Mouse (Mus musculus): Measurements from ENCODE around the gene Sorl1. TPM values are rescaled to one million over a fixed set of nuclear protein-coding genes. Genes with fewer than 3 reads are reported as not detected.

The Sorl1 gene
- 3.6 and 5.0 TPM in 2 replicates for polyA plus RNA-seq (2015; fragmentation: Nextera tagmentation; extraction: Ambion mirVana)

GRCm38 (mm10) chr9:42123713-42124576 lies at the start of gene Sorl1:
Sorl1 (minus strand) TSS chr9:42124297.
- H3K9me3 ChIP-seq = no peaks in the 10 kb centered on the region
- H3K4me3 ChIP-seq = peak within 1 kb of the TSS; percentile 75
- no peak within 1 kb of the TSS for H3K27ac ChIP-seq
- H3K4me2 ChIP-seq = peak within 1 kb of the TSS; percentile 98
- WGBS = under 1% methylated on average over 76 of the region's 94 CpGs
- peaks cover 23% of the 10 kb centered on the region for H3K4me1 ChIP-seq
- H3K9ac ChIP-seq = peak within 1 kb of the TSS; percentile 72
- H3K36me3 ChIP-seq = no peaks in the 10 kb centered on the region
- peak; percentile 67 for ATAC-seq (ENCODE audit: insufficient number of reproducible peaks, low FRiP score, low TSS enrichment, low read depth)
- H3K27me3 ChIP-seq = peaks cover 18% of the 10 kb centered on the region

- Histone ChIP-seq H3K4me2 (no peak overlapping the region), H3K4me1 (no peaks in the 10 kb centered on the region), H3K9ac (no peak overlapping the region), H3K27ac (no peak overlapping the region), H3K36me3 (no peaks in the 10 kb centered on the region), H3K4me3 (no peak overlapping the region), H3K27me3 (no peaks in the 10 kb centered on the region), H3K9me3 (no peaks in the 10 kb centered on the region)
- no peak for ATAC-seq (ENCODE audit: insufficient number of reproducible peaks, low FRiP score, low TSS enrichment, low read depth)
- 77% methylated on average over 3 of the region's 3 CpGs for WGBS
Observed at GRCm38 (mm10) chr9:42173781-42174180, 49.7 kb upstream of the Sorl1 start.

- 84% methylated on average over 8 of the region's 8 CpGs for WGBS
- H3K27ac ChIP-seq = no peak overlapping the region
- no peaks in the 10 kb centered on the region for H3K9me3 ChIP-seq
- no peak overlapping the region for H3K4me3 ChIP-seq
- H3K36me3 ChIP-seq = no peaks in the 10 kb centered on the region
- no peak overlapping the region for H3K4me2 ChIP-seq
- no peaks in the 10 kb centered on the region for H3K27me3 ChIP-seq
- no peaks in the 10 kb centered on the region for H3K4me1 ChIP-seq
- no peak for ATAC-seq (ENCODE audit: insufficient number of reproducible peaks, low FRiP score, low TSS enrichment, low read depth)
- no peak overlapping the region for H3K9ac ChIP-seq
Observed at GRCm38 (mm10) chr9:42169491-42169890, 45.4 kb upstream of the Sorl1 start.

GRCm38 (mm10) chr9:42169025-42169424 lies 44.9 kb upstream of the Sorl1 start:
- no peak for ATAC-seq (ENCODE audit: insufficient number of reproducible peaks, low FRiP score, low TSS enrichment, low read depth)
- WGBS = 89% methylated on average over 7 of the region's 7 CpGs
- H3K9ac ChIP-seq = no peak overlapping the region
- no peaks in the 10 kb centered on the region for H3K36me3 ChIP-seq
- no peak overlapping the region for H3K4me2 ChIP-seq
- no peak overlapping the region for H3K27ac ChIP-seq
- H3K4me3 ChIP-seq = no peak overlapping the region
- H3K9me3 ChIP-seq = no peaks in the 10 kb centered on the region
- H3K4me1 ChIP-seq = no peaks in the 10 kb centered on the region
- H3K27me3 ChIP-seq = no peaks in the 10 kb centered on the region

- Histone ChIP-seq H3K4me2 (no peak overlapping the region), H3K36me3 (no peaks in the 10 kb centered on the region), H3K4me3 (no peak overlapping the region), H3K9me3 (no peaks in the 10 kb centered on the region), H3K27ac (no peak overlapping the region), H3K27me3 (no peaks in the 10 kb centered on the region), H3K9ac (no peak overlapping the region), H3K4me1 (no peaks in the 10 kb centered on the region)
- 77% methylated on average over 2 of the region's 2 CpGs for WGBS
- ATAC-seq (ENCODE audit: insufficient number of reproducible peaks, low FRiP score, low TSS enrichment, low read depth) = no peak
Observed at GRCm38 (mm10) chr9:42164930-42165329, 40.8 kb upstream of the Sorl1 start.

GRCm38 (mm10) chr9:42163011-42163410 lies 38.9 kb upstream of the Sorl1 start:
- Histone ChIP-seq H3K4me3 (no peak overlapping the region), H3K4me2 (no peak overlapping the region)
- 89% methylated on average over 4 of the region's 4 CpGs for WGBS

GRCm38 (mm10) chr9:42159376-42159775 lies 35.3 kb upstream of the Sorl1 start:
- Histone ChIP-seq H3K27me3 (no peaks in the 10 kb centered on the region), H3K36me3 (no peaks in the 10 kb centered on the region), H3K9ac (no peak overlapping the region), H3K4me3 (no peak overlapping the region), H3K4me1 (no peaks in the 10 kb centered on the region), H3K9me3 (no peaks in the 10 kb centered on the region), H3K27ac (no peak overlapping the region), H3K4me2 (no peak overlapping the region)
- no peak for ATAC-seq (ENCODE audit: insufficient number of reproducible peaks, low FRiP score, low TSS enrichment, low read depth)
- 57% methylated on average over 5 of the region's 5 CpGs for WGBS

More at GRCm38 (mm10) chr9:42163011-42163410, 38.9 kb upstream of the Sorl1 start:
- Histone ChIP-seq H3K27ac (no peak overlapping the region), H3K36me3 (no peaks in the 10 kb centered on the region), H3K9me3 (no peaks in the 10 kb centered on the region), H3K4me1 (no peaks in the 10 kb centered on the region), H3K27me3 (no peaks in the 10 kb centered on the region), H3K9ac (no peak overlapping the region)
- ATAC-seq (ENCODE audit: insufficient number of reproducible peaks, low FRiP score, low TSS enrichment, low read depth) = no peak

- Histone ChIP-seq H3K4me2 (no peak overlapping the region), H3K4me3 (no peak overlapping the region), H3K9ac (no peak overlapping the region), H3K36me3 (no peaks in the 10 kb centered on the region), H3K27me3 (no peaks in the 10 kb centered on the region), H3K9me3 (no peaks in the 10 kb centered on the region), H3K4me1 (no peaks in the 10 kb centered on the region), H3K27ac (no peak overlapping the region)
- ATAC-seq (ENCODE audit: insufficient number of reproducible peaks, low FRiP score, low TSS enrichment, low read depth) = no peak
- 53% methylated on average over 5 of the region's 5 CpGs for WGBS
Observed at GRCm38 (mm10) chr9:42158652-42159051, 34.6 kb upstream of the Sorl1 start.

- Histone ChIP-seq H3K27ac (no peak overlapping the region), H3K9me3 (no peaks in the 10 kb centered on the region), H3K9ac (no peak overlapping the region), H3K36me3 (no peaks in the 10 kb centered on the region), H3K4me2 (no peak overlapping the region), H3K4me3 (no peak overlapping the region), H3K4me1 (no peaks in the 10 kb centered on the region), H3K27me3 (no peaks in the 10 kb centered on the region)
- ATAC-seq (ENCODE audit: insufficient number of reproducible peaks, low FRiP score, low TSS enrichment, low read depth) = no peak
- 88% methylated on average over 5 of the region's 5 CpGs for WGBS
Observed at GRCm38 (mm10) chr9:42157981-42158380, 33.9 kb upstream of the Sorl1 start.

GRCm38 (mm10) chr9:42156566-42156965 lies 32.5 kb upstream of the Sorl1 start:
- 65% methylated on average over 3 of the region's 3 CpGs for WGBS
- Histone ChIP-seq H3K36me3 (no peaks in the 10 kb centered on the region), H3K27me3 (no peaks in the 10 kb centered on the region), H3K4me2 (no peak overlapping the region), H3K9me3 (no peaks in the 10 kb centered on the region), H3K4me1 (no peaks in the 10 kb centered on the region), H3K27ac (no peak overlapping the region), H3K4me3 (no peak overlapping the region), H3K9ac (no peak overlapping the region)
- ATAC-seq (ENCODE audit: insufficient number of reproducible peaks, low FRiP score, low TSS enrichment, low read depth) = no peak

GRCm38 (mm10) chr9:42154682-42155081 lies 30.6 kb upstream of the Sorl1 start:
- Histone ChIP-seq H3K27ac (no peak overlapping the region), H3K4me2 (no peak overlapping the region), H3K9me3 (no peaks in the 10 kb centered on the region), H3K36me3 (no peaks in the 10 kb centered on the region), H3K9ac (no peak overlapping the region), H3K4me3 (no peak overlapping the region), H3K27me3 (no peaks in the 10 kb centered on the region), H3K4me1 (no peaks in the 10 kb centered on the region)
- ATAC-seq (ENCODE audit: insufficient number of reproducible peaks, low FRiP score, low TSS enrichment, low read depth) = no peak
- 87% methylated on average over 6 of the region's 6 CpGs for WGBS

- H3K9me3 ChIP-seq = no peaks in the 10 kb centered on the region
- 69% methylated on average over 6 of the region's 6 CpGs for WGBS
- no peak overlapping the region for H3K4me2 ChIP-seq
Observed at GRCm38 (mm10) chr9:42148816-42149215, 24.7 kb upstream of the Sorl1 start.

More at GRCm38 (mm10) chr9:42148816-42149215, 24.7 kb upstream of the Sorl1 start:
- H3K36me3 ChIP-seq = no peaks in the 10 kb centered on the region
- no peak overlapping the region for H3K9ac ChIP-seq
- H3K27ac ChIP-seq = no peak overlapping the region
- no peaks in the 10 kb centered on the region for H3K27me3 ChIP-seq
- no peak for ATAC-seq (ENCODE audit: insufficient number of reproducible peaks, low FRiP score, low TSS enrichment, low read depth)
- no peak overlapping the region for H3K4me3 ChIP-seq
- H3K4me1 ChIP-seq = no peaks in the 10 kb centered on the region

Data from limb, embryonic 15.5 days (tissue).